Mouse (Mus musculus): ENCODE measurements around the gene 4930467E23Rik. TPM values are rescaled to one million over a fixed set of nuclear protein-coding genes. Genes with fewer than 3 reads are reported as not detected.
"Not testable (repeated sequence)": the region's sequence is repeated elsewhere in the genome, so short reads cannot be mapped to it uniquely, and the experiment has no call there.

4930467E23Rik gene
- polyA plus RNA-seq (2015; fragmentation: Nextera tagmentation; extraction: Ambion mirVana) = 0.07 TPM in 1 of 2 replicates, not detected in the other

GRCm38 (mm10) chr8:19729276-19729675, at the start of gene 4930467E23Rik:
Gene 4930467E23Rik (plus strand): TSS chr8:19729576.
- not testable (repeated sequence) for DNase-seq (ENCODE audit: low spot score); H3K4me2 ChIP-seq (replicated peaks; ENCODE audit: low read depth, low read length); H3K4me3 ChIP-seq (ENCODE audit: low read depth, low read length); H3K9me3 ChIP-seq (ENCODE audit: low read length); H3K27me3 ChIP-seq (replicated peaks; ENCODE audit: insufficient read depth, low read length); ATAC-seq; H3K4me1 ChIP-seq (ENCODE audit: insufficient read depth, low read depth, low read length); H3K9ac ChIP-seq (replicated peaks; ENCODE audit: low read depth); H3K27ac ChIP-seq (ENCODE audit: low read length); H3K36me3 ChIP-seq (ENCODE audit: insufficient read depth, low read length)
- WGBS = no CpG with 5 or more reads among the region's 2 CpGs

DNA sequence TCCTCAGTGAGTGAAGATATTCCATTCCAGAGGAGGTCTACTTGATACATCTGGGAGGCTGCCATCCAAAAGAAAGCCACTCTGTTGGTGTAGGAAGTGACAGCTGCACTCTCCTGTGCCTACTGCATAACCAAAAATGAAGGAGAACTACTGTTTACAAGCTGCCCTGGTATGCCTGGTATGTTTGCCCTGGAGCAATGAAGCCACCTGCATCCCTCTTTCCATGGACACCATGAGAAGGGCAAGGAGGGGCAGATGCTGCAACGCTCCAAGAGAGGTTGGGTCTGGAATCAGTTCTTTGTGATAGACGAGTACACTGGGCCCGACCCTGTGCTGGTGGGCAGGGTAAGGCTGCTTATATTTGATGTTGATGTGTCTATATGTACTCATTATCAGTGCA, 47.1 kb upstream of the 4930467E23Rik start:
- 100% methylated on average over 2 of the region's 3 CpGs for WGBS
- not testable (repeated sequence) for DNase-seq (ENCODE audit: low spot score); H3K27me3 ChIP-seq (replicated peaks; ENCODE audit: insufficient read depth, low read length); H3K4me3 ChIP-seq (ENCODE audit: low read depth, low read length); ATAC-seq; H3K4me2 ChIP-seq (replicated peaks; ENCODE audit: low read depth, low read length); H3K9ac ChIP-seq (replicated peaks; ENCODE audit: low read depth); H3K9me3 ChIP-seq (ENCODE audit: low read length); H3K36me3 ChIP-seq (ENCODE audit: insufficient read depth, low read length); H3K27ac ChIP-seq (ENCODE audit: low read length); H3K4me1 ChIP-seq (ENCODE audit: insufficient read depth, low read depth, low read length)

DNA sequence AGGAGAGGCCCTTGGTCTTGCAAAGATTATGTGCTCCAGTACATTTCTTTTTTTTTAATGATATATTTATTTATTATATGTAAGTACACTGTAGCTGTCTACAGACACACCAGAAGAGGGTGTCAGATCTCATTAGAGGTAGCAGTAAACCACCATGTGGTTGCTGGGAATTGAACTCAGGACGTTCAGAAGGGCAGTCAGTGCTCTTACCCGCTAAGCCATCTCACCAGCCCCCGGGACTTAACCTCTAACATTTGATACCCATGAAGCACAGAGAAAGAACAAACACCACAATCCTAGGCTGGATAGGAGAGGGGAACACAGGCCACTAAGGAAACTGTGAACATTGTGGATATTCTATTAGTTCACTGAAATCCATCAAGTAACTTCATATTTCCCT, 43.9 kb upstream of the 4930467E23Rik start:
- ATAC-seq; H3K4me1 ChIP-seq (ENCODE audit: insufficient read depth, low read depth, low read length); H3K27me3 ChIP-seq (replicated peaks; ENCODE audit: insufficient read depth, low read length); H3K4me2 ChIP-seq (replicated peaks; ENCODE audit: low read depth, low read length); H3K27ac ChIP-seq (ENCODE audit: low read length); H3K36me3 ChIP-seq (ENCODE audit: insufficient read depth, low read length); H3K9me3 ChIP-seq (ENCODE audit: low read length); DNase-seq (ENCODE audit: low spot score); H3K9ac ChIP-seq (replicated peaks; ENCODE audit: low read depth); H3K4me3 ChIP-seq (ENCODE audit: low read depth, low read length): not testable (repeated sequence)
- WGBS = 75% methylated on average over 3 of the region's 3 CpGs

GRCm38 (mm10) chr8:19688802-19689525, 40.4 kb upstream of the 4930467E23Rik start:
- not testable (repeated sequence) for H3K4me1 ChIP-seq (ENCODE audit: insufficient read depth, low read depth, low read length); H3K9ac ChIP-seq (replicated peaks; ENCODE audit: low read depth); DNase-seq (ENCODE audit: low spot score); H3K27ac ChIP-seq (ENCODE audit: low read length); H3K36me3 ChIP-seq (ENCODE audit: insufficient read depth, low read length); H3K4me2 ChIP-seq (replicated peaks; ENCODE audit: low read depth, low read length); H3K4me3 ChIP-seq (ENCODE audit: low read depth, low read length); H3K9me3 ChIP-seq (ENCODE audit: low read length); ATAC-seq; H3K27me3 ChIP-seq (replicated peaks; ENCODE audit: insufficient read depth, low read length)
- WGBS = 78% methylated on average over 6 of the region's 6 CpGs

DNA sequence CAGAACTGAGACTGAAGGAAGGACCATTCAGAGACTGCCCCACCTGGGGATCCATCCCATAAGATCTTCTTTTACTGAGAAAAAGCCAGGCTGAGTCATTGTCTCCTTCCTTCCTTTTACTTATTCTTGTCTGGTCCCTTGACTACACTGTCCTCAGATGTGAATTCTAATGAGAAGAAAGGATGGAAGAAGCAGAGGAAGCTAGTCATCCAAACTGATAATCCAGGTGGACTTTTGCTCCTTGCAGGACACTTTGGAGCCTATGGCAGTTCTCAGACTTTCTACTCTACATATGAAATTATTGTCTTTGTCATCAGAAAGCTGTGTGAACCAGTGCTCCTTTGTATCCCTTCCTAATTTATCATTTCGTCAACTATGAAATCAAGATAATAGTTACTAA, 39.6 kb upstream of the 4930467E23Rik start:
- not testable (repeated sequence) for H3K27ac ChIP-seq (ENCODE audit: low read length); H3K4me1 ChIP-seq (ENCODE audit: insufficient read depth, low read depth, low read length); H3K9me3 ChIP-seq (ENCODE audit: low read length); H3K9ac ChIP-seq (replicated peaks; ENCODE audit: low read depth); H3K36me3 ChIP-seq (ENCODE audit: insufficient read depth, low read length); H3K4me3 ChIP-seq (ENCODE audit: low read depth, low read length); H3K4me2 ChIP-seq (replicated peaks; ENCODE audit: low read depth, low read length); H3K27me3 ChIP-seq (replicated peaks; ENCODE audit: insufficient read depth, low read length); ATAC-seq; DNase-seq (ENCODE audit: low spot score)
- WGBS = 66% methylated on average over 1 of the region's 1 CpGs

GRCm38 (mm10) chr8:19691421-19691820, 38.0 kb upstream of the 4930467E23Rik start:
- H3K4me1 ChIP-seq (ENCODE audit: insufficient read depth, low read depth, low read length); ATAC-seq; DNase-seq (ENCODE audit: low spot score); H3K4me3 ChIP-seq (ENCODE audit: low read depth, low read length); H3K27me3 ChIP-seq (replicated peaks; ENCODE audit: insufficient read depth, low read length); H3K36me3 ChIP-seq (ENCODE audit: insufficient read depth, low read length); H3K27ac ChIP-seq (ENCODE audit: low read length); H3K9ac ChIP-seq (replicated peaks; ENCODE audit: low read depth); H3K9me3 ChIP-seq (ENCODE audit: low read length); H3K4me2 ChIP-seq (replicated peaks; ENCODE audit: low read depth, low read length): not testable (repeated sequence)
- 77% methylated on average over 6 of the region's 6 CpGs for WGBS

DNA sequence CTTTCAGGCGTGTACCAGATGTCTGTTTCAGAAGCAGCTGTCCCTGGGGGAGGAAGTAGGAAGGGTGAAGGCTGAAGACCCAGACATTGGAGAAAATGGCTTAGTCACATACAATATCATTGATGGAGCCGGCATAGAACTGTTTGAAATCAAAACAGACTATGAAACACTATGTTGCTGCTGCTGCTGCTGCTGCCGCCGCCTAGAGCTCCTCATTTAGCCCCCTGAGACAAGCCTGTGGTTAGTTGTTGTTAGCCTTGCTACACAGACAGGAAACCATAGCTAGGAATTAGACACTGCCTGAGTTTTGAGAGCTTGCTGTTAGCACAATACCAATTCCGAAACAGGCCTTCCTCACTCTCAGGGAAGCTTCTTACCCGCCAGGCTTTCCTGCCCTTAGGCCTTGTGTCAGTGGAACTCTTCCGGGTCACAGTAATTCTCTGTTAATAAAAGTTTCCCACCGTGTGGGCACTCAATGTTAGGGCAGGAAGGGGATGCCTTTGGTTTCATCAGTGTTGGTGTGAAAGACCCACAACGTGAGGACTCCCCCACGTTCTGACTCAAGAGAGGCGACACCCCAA, 31.8 kb upstream of the 4930467E23Rik start:
- not testable (repeated sequence) for H3K4me1 ChIP-seq (ENCODE audit: insufficient read depth, low read depth, low read length); H3K27ac ChIP-seq (ENCODE audit: low read length); ATAC-seq; H3K9ac ChIP-seq (replicated peaks; ENCODE audit: low read depth); H3K27me3 ChIP-seq (replicated peaks; ENCODE audit: insufficient read depth, low read length); H3K4me3 ChIP-seq (ENCODE audit: low read depth, low read length); H3K4me2 ChIP-seq (replicated peaks; ENCODE audit: low read depth, low read length); H3K9me3 ChIP-seq (ENCODE audit: low read length); H3K36me3 ChIP-seq (ENCODE audit: insufficient read depth, low read length); DNase-seq (ENCODE audit: low spot score)
- 83% methylated on average over 11 of the region's 11 CpGs for WGBS

DNA sequence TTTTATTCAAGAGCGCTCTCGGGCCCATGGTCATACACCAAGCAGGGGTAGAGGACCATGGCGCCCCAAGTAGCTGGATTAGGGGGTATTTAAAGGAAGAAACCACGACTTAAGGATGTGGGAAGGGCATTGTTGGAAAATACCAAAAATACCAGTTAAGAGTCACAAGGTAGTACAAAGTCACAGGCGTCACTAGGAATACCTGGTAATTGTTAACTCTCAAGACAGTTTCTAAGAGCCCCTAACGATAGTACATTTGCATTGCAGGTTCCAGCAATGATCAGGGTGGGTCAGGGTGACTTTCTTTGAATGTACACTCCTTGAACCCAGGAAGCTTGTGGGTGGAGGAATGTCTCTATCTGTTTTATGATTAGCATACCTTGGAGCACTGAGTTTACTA, 31.3 kb upstream of the 4930467E23Rik start:
- WGBS = 70% methylated on average over 6 of the region's 6 CpGs
- H3K27me3 ChIP-seq (replicated peaks; ENCODE audit: insufficient read depth, low read length); H3K36me3 ChIP-seq (ENCODE audit: insufficient read depth, low read length); DNase-seq (ENCODE audit: low spot score); H3K9ac ChIP-seq (replicated peaks; ENCODE audit: low read depth); ATAC-seq; H3K4me1 ChIP-seq (ENCODE audit: insufficient read depth, low read depth, low read length); H3K4me2 ChIP-seq (replicated peaks; ENCODE audit: low read depth, low read length); H3K9me3 ChIP-seq (ENCODE audit: low read length); H3K27ac ChIP-seq (ENCODE audit: low read length); H3K4me3 ChIP-seq (ENCODE audit: low read depth, low read length): not testable (repeated sequence)

GRCm38 (mm10) chr8:19698722-19699121, 30.7 kb upstream of the 4930467E23Rik start:
- not testable (repeated sequence) for ATAC-seq; H3K4me2 ChIP-seq (replicated peaks; ENCODE audit: low read depth, low read length); H3K36me3 ChIP-seq (ENCODE audit: insufficient read depth, low read length); H3K27ac ChIP-seq (ENCODE audit: low read length); H3K4me3 ChIP-seq (ENCODE audit: low read depth, low read length); H3K9ac ChIP-seq (replicated peaks; ENCODE audit: low read depth); H3K4me1 ChIP-seq (ENCODE audit: insufficient read depth, low read depth, low read length); H3K9me3 ChIP-seq (ENCODE audit: low read length); H3K27me3 ChIP-seq (replicated peaks; ENCODE audit: insufficient read depth, low read length)
- 81% methylated on average over 4 of the region's 4 CpGs for WGBS
- peak; percentile 9 for DNase-seq (ENCODE audit: low spot score)
